Mouse (Mus musculus): Measurements from ENCODE around the gene Slc17a8. TPM values are rescaled to one million over a fixed set of nuclear protein-coding genes. Genes with fewer than 3 reads are reported as not detected.

The Slc17a8 gene
- total and polyA plus RNA-seq, 3 experiments, result not detected

DNA sequence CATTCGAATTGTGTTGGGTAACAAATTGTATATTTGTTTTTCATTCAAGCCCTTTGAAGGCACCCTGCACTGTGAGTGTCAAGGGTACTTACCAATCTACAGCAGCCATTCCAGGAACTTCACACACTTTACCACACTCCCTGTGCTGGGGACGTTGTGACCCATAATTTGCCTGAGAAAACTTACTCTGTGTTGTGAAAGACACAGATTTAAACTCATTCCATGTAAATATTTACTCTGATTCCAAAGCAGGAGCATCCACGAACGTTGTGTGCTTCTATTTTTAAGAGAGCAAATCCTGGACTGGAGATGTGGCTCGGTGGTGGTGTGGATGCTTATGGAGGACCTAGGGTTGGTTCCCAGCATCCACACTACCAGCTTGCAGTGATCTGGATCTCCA lies 10.8 kb upstream of the Slc17a8 start:
- H3K9me3 ChIP-seq (replicated peaks; ENCODE audit: insufficient read depth, low read length), result no peaks in the 10 kb centered on the region
- H3K4me3 ChIP-seq (ENCODE audit: control insufficient read depth in 1 of 2, insufficient read depth in 1 of 2, low read depth in 2 of 2, low read length in 2 of 2), result no peak overlapping the region
- H3K4me1 ChIP-seq (ENCODE audit: control insufficient read depth in 1 of 2, insufficient read depth in 2 of 2, low read length in 2 of 2), result peaks cover 6 to 13% of the 10 kb centered on the region in 2 experiments
- no peaks in the 10 kb centered on the region for H3K27me3 ChIP-seq (ENCODE audit: control insufficient read depth in 1 of 2, insufficient read depth in 2 of 2, low read length in 2 of 2)
- H3K9ac ChIP-seq (ENCODE audit: control insufficient read depth, low read depth, low read length, poor library complexity, severe bottlenecking), result no peak overlapping the region
- DNase-seq (ENCODE audit: low read depth, low spot score), result no peak
- H3K36me3 ChIP-seq (ENCODE audit: control insufficient read depth in 1 of 2, insufficient read depth in 2 of 2, low read length in 2 of 2), result peaks cover 0 to 11% of the 10 kb centered on the region in 2 experiments; a peak in 2 of 4 replicates
- H3K27ac ChIP-seq (ENCODE audit: control insufficient read depth, low read depth, low read length), result no peak overlapping the region
- no peaks in the 10 kb centered on the region for H3K79me2 ChIP-seq (ENCODE audit: control insufficient read depth, insufficient read depth, low read length, poor library complexity)
- no peak for TF ChIP-seq NRF1 (IDR thresholded peaks at IDR 0.05; ENCODE audit: insufficient read depth, low read depth, low read length, poor library complexity, severe bottlenecking)
- TF ChIP-seq BHLHE40 (IDR thresholded peaks at IDR 0.05; ENCODE audit: borderline replicate concordance, low read depth, low read length), result no peak
- TF ChIP-seq GATA1 (IDR thresholded peaks at IDR 0.05; ENCODE audit: low read depth, low read length), result no peak
- TF ChIP-seq POLR2AphosphoS2 (IDR thresholded peaks at IDR 0.05; ENCODE audit: low read length), result no peak
- TF ChIP-seq E2F4 (IDR thresholded peaks at IDR 0.05; ENCODE audit: borderline replicate concordance, low read depth, low read length), result no peak
- TF ChIP-seq CHD2 (IDR thresholded peaks at IDR 0.05; ENCODE audit: low read length), result no peak
- no peak for TF ChIP-seq CHD1 (IDR thresholded peaks at IDR 0.05; ENCODE audit: low read depth, low read length)
- no peak for TF ChIP-seq CTCF (IDR thresholded peaks at IDR 0.05 in 2 of 3, conservative IDR thresholded peaks at IDR 0.05 in 1 of 3; ENCODE audit: control insufficient read depth in 1 of 3, insufficient read depth in 1 of 3, low read depth in 2 of 3, low read length in 3 of 3, poor library complexity in 1 of 3, severe bottlenecking in 1 of 3)
- no peak for TF ChIP-seq ZC3H11A (IDR thresholded peaks at IDR 0.05; ENCODE audit: low read depth, low read length)
- TF ChIP-seq MYB (IDR thresholded peaks at IDR 0.05; ENCODE audit: low read depth, low read length), result no peak
- no peak for TF ChIP-seq MAX (IDR thresholded peaks at IDR 0.05; ENCODE audit: low read length)
- TF ChIP-seq HCFC1 (IDR thresholded peaks at IDR 0.05; ENCODE audit: low read depth, low read length), result no peak
- TF ChIP-seq ZMIZ1 (IDR thresholded peaks at IDR 0.05; ENCODE audit: low read depth, low read length), result no peak
- no peak for TF ChIP-seq SIN3A (IDR thresholded peaks at IDR 0.05; ENCODE audit: low read length)
- no peak for TF ChIP-seq EP300 (IDR thresholded peaks at IDR 0.05; ENCODE audit: low read depth in 1 of 2, low read length in 2 of 2)
- TF ChIP-seq UBTF (IDR thresholded peaks at IDR 0.05; ENCODE audit: borderline replicate concordance, insufficient read depth, low read depth, low read length), result no peak
- TF ChIP-seq MAZ (IDR thresholded peaks at IDR 0.05; ENCODE audit: low read depth, low read length), result no peak
- TF ChIP-seq MAFK (IDR thresholded peaks at IDR 0.05; ENCODE audit: borderline replicate concordance, low read depth, low read length), result no peak

DNA sequence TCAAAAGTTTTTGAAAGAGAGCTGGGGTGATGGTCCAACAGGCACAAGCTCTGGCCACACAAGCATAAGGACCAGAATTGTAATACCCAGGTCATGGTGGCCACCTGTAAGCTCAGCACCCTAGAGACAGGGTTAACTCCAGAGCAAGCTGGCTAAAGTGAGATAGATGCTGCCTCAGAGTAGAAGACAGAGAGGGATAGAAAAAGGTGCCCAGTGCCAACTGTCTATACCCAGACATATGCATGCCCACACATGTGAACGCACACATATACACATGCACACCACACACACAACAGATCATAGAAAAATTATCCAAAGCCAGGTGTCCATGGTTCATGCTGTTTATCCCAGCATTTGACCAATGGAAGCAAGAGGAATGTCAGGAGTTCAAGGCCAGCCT lies 9.5 kb upstream of the Slc17a8 start:
- Histone ChIP-seq H3K9me3 (replicated peaks; ENCODE audit: insufficient read depth, low read length) (no peaks in the 10 kb centered on the region), H3K4me3 (ENCODE audit: control insufficient read depth in 1 of 2, insufficient read depth in 1 of 2, low read depth in 2 of 2, low read length in 2 of 2) (no peak overlapping the region), H3K27me3 (ENCODE audit: control insufficient read depth in 1 of 2, insufficient read depth in 2 of 2, low read length in 2 of 2) (no peaks in the 10 kb centered on the region), H3K9ac (ENCODE audit: control insufficient read depth, low read depth, low read length, poor library complexity, severe bottlenecking) (no peak overlapping the region), H3K79me2 (ENCODE audit: control insufficient read depth, insufficient read depth, low read length, poor library complexity) (no peaks in the 10 kb centered on the region), H3K36me3 (ENCODE audit: control insufficient read depth in 1 of 2, insufficient read depth in 2 of 2, low read length in 2 of 2) (peaks cover 0 to 11% of the 10 kb centered on the region in 2 experiments; a peak in 2 of 4 replicates), H3K4me1 (ENCODE audit: control insufficient read depth in 1 of 2, insufficient read depth in 2 of 2, low read length in 2 of 2) (peaks cover 6 to 13% of the 10 kb centered on the region in 2 experiments), H3K27ac (ENCODE audit: control insufficient read depth, low read depth, low read length) (no peak overlapping the region)
- no peak for DNase-seq (ENCODE audit: low read depth, low spot score)
- TF ChIP-seq MAFK (IDR thresholded peaks at IDR 0.05; ENCODE audit: borderline replicate concordance, low read depth, low read length) (no peak), HCFC1 (IDR thresholded peaks at IDR 0.05; ENCODE audit: low read depth, low read length) (no peak), ELF1 (IDR thresholded peaks at IDR 0.05; ENCODE audit: low read depth, low read length) (no peak), RAD21 (IDR thresholded peaks at IDR 0.05; ENCODE audit: low read depth, low read length) (no peak), MXI1 (IDR thresholded peaks at IDR 0.05; ENCODE audit: low read depth, low read length) (no peak), JUND (IDR thresholded peaks at IDR 0.05; ENCODE audit: low read depth, low read length) (no peak), EP300 (IDR thresholded peaks at IDR 0.05; ENCODE audit: low read depth in 1 of 2, low read length in 2 of 2) (no peak), CTCF (IDR thresholded peaks at IDR 0.05 in 2 of 3, conservative IDR thresholded peaks at IDR 0.05 in 1 of 3; ENCODE audit: control insufficient read depth in 1 of 3, insufficient read depth in 1 of 3, low read depth in 2 of 3, low read length in 3 of 3, poor library complexity in 1 of 3, severe bottlenecking in 1 of 3) (no peak), TBP (IDR thresholded peaks at IDR 0.05; ENCODE audit: low read depth, low read length) (no peak), ZKSCAN1 (IDR thresholded peaks at IDR 0.05; ENCODE audit: low read depth, low read length) (no peak), POLR2AphosphoS5 (IDR thresholded peaks at IDR 0.05; ENCODE audit: borderline replicate concordance, low read depth, low read length) (no peak), NELFE (IDR thresholded peaks at IDR 0.05; ENCODE audit: low read depth, low read length) (no peak), RCOR1 (IDR thresholded peaks at IDR 0.05; ENCODE audit: low read depth, low read length) (no peak)
